Mouse (Mus musculus): ENCODE measurements around the gene Pex11b.
"Not testable (repeated sequence)": the region's sequence is repeated elsewhere in the genome, so short reads cannot be mapped to it uniquely, and the experiment has no call there.

Gene Pex11b

GRCm38 (mm10) chr3:96674442-96674841, 39.3 kb downstream of the Pex11b start:
- DNase-seq (ENCODE audit: low spot score in 2 of 2): no peak

- DNase-seq (ENCODE audit: low spot score in 2 of 2): no peak
Observed at GRCm38 (mm10) chr3:96675171-96675570, 40.0 kb downstream of the Pex11b start.

- DNase-seq (ENCODE audit: low spot score in 2 of 2): no peak
Observed at GRCm38 (mm10) chr3:96675690-96676089, 40.5 kb downstream of the Pex11b start.

- no peak for DNase-seq (ENCODE audit: low spot score in 2 of 2)
Observed at GRCm38 (mm10) chr3:96678456-96678855, 43.3 kb downstream of the Pex11b start.

- DNase-seq (ENCODE audit: low spot score in 2 of 2): no peak
Observed at GRCm38 (mm10) chr3:96679159-96679674, 44.0 kb downstream of the Pex11b start.

- no peak for DNase-seq (ENCODE audit: low spot score in 2 of 2)
Observed at GRCm38 (mm10) chr3:96680269-96680956, 45.2 kb downstream of the Pex11b start.

GRCm38 (mm10) chr3:96683496-96683895, 48.3 kb downstream of the Pex11b start:
- no peak for DNase-seq (ENCODE audit: low spot score in 2 of 2)

GRCm38 (mm10) chr3:96684151-96684821, 49.1 kb downstream of the Pex11b start:
- DNase-seq (ENCODE audit: low spot score in 2 of 2): no peak

GRCm38 (mm10) chr3:96684822-96685156, 49.6 kb downstream of the Pex11b start:
- no peak for DNase-seq (ENCODE audit: low spot score in 2 of 2)

GRCm38 (mm10) chr3:96686057-96686456, 50.9 kb downstream of the Pex11b start:
- not testable (repeated sequence) for DNase-seq (ENCODE audit: low spot score in 2 of 2)

- no peak for DNase-seq (ENCODE audit: low spot score in 2 of 2)
Observed at GRCm38 (mm10) chr3:96688854-96689253, 53.7 kb downstream of the Pex11b start.

- DNase-seq (ENCODE audit: low spot score in 2 of 2): no peak
Observed at GRCm38 (mm10) chr3:96690298-96690697, 55.1 kb downstream of the Pex11b start.

- DNase-seq (ENCODE audit: low spot score in 2 of 2): no peak
Observed at GRCm38 (mm10) chr3:96692506-96692905, 57.3 kb downstream of the Pex11b start.

- DNase-seq (ENCODE audit: low spot score in 2 of 2): no peak
Observed at GRCm38 (mm10) chr3:96693579-96693978, 58.4 kb downstream of the Pex11b start.

All from right cerebral cortex, adult 2 months (tissue).